Mouse (Mus musculus): Measurements from ENCODE around the gene Pla2g2c. TPM values are rescaled to one million over a fixed set of nuclear protein-coding genes. Genes with fewer than 3 reads are reported as not detected.

Gene Pla2g2c
- total RNA-seq (2023) = not detected

GRCm38 (mm10) chr4:138724354-138725126 lies at the start of gene Pla2g2c:
Pla2g2c (plus strand) TSS chr4:138724792.

DNA sequence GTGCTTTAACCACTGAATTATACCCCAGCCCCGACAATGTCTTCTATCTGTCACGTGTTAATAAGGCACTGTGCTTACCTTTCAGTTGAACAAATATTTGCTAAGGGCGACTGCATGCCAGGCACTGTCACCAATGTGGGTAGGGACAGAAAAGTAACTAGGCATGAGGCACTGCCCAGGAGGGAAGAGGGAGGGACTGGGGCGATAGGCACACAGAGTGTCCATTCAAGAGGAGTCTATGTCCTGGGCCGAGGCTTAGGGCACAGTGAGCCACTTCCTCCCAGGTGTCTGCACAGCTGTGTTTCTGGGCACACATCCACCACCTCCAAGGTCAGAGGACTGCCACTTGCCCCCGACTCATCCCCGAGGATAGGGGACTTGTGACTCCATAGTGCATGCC lies 12.4 kb downstream of the Pla2g2c start, which contains the start of gene Ubxn10:
Gene Ubxn10 (minus strand): TSS at position 137 of the 400 bp plus-strand sequence.

GRCm38 (mm10) chr4:138757416-138757815 lies 32.8 kb downstream of the Pla2g2c start, which contains the start of gene Pla2g2f:
Pla2g2f (minus strand) TSS chr4:138757626.

DNA sequence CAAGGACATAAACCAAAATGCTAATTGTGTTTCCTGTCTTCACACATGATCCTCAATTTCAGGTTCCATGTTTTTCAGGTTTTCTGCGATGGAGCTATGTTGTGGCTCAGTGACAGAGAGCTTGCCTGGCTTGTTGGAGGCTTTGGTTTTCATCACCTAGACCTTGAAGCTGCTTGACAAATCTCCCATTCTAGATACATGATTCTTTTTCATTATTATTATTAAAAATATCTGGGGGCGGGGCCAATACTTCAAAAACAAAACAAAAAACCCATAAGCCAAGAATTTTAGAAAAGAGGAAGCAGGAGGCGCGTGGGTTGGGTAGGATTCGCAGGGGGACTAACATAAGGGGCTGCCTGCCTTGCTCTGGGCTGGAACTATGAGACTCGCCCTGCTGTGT lies 50.8 kb downstream of the Pla2g2c start, which contains the start of gene Pla2g2d:
Gene Pla2g2d (plus strand): TSS at position 301 of the 400 bp plus-strand sequence.

Other genes starting within 250 kb of the Pla2g2c start
- not detected for gene Vwa5b1, start 88.9 kb upstream of the Pla2g2c start, total RNA-seq (2023)
- gene Ubxn10, start 12.4 kb downstream of the Pla2g2c start, total RNA-seq (2023) = not detected
- gene Pla2g2f, start 32.8 kb downstream of the Pla2g2c start, total RNA-seq (2023) = not detected
- not detected for gene Pla2g2d, start 50.9 kb downstream of the Pla2g2c start, total RNA-seq (2023)
- gene Pla2g5, start 138.7 kb downstream of the Pla2g2c start, total RNA-seq (2023) = 1 to 10 TPM; 1.4 to 1.7 TPM
- gene Gm13030, start 149.2 kb downstream of the Pla2g2c start, total RNA-seq (2023) = not detected
- gene Pla2g2e, start 153.2 kb downstream of the Pla2g2c start, total RNA-seq (2023) = not detected
- gene Otud3, start 189.2 kb downstream of the Pla2g2c start, total RNA-seq (2023) = 10 to 100 TPM; 18.1 to 18.9 TPM
- not detected for gene Rnf186, start 242.3 kb downstream of the Pla2g2c start, total RNA-seq (2023)
- 10 to 100 TPM in 1 of 2 experiments, 1 to 10 TPM in 1; 9.2 to 11.4 TPM for gene Tmco4, start 248.1 kb downstream of the Pla2g2c start, total RNA-seq (2023)

All from neutrophil, adult 83 days (primary cell).